Comparison of ENCODE assay signal across 14 mouse cellular contexts in genomic region chr10:84758200-84758468, GRCm38 (mm10). TPM values are rescaled to one million over a fixed set of nuclear protein-coding genes. Genes with fewer than 3 reads are reported as not detected.
A peak's percentile ranks its signal among the peaks of the same experiment; 100 is the strongest.
DNase-seq lines count a peak whose midpoint lies in the region; ATAC-seq and TF ChIP-seq lines count a peak whose summit lies in the region.
"Had no signal": no experiment of that assay in that cellular context is flagged by ENCODE, and none has a peak within 500 bp of the region (broad histone marks: within the 10 kb centered on the region; RNA-seq: fewer than 3 reads in every experiment).

No protein-coding gene starts in this region.

- H3K4me1 ChIP-seq in embryonic facial prominence, embryonic 11.5 days (ENCODE audit: control insufficient read depth, insufficient read depth, low read length) = peaks cover 4% of the 10 kb centered on the region
- H3K4me1 ChIP-seq in forebrain, embryonic 14.5 days (ENCODE audit: control insufficient read depth, insufficient read depth, low read length) = peaks cover 28% of the 10 kb centered on the region
- peaks cover 15% of the 10 kb centered on the region for H3K4me1 ChIP-seq in hindbrain, postnatal 0 days (ENCODE audit: insufficient read depth, low read length)

- no peaks in the 10 kb centered on the region for H3K36me3 ChIP-seq in embryonic facial prominence, embryonic 11.5 days (replicated peaks; ENCODE audit: control insufficient read depth, insufficient read depth, low read depth, low read length)
- H3K36me3 ChIP-seq in forebrain, embryonic 14.5 days (ENCODE audit: control insufficient read depth, insufficient read depth, low read length) = no peaks in the 10 kb centered on the region
- no peaks in the 10 kb centered on the region for H3K36me3 ChIP-seq in hindbrain, postnatal 0 days (ENCODE audit: insufficient read depth, low read length)
- H3K36me3 ChIP-seq: heart, embryonic 10.5 days had no signal

- WGBS in embryonic facial prominence, embryonic 11.5 days = 4% methylated on average over 5 of the region's 5 CpGs
- WGBS in forebrain, embryonic 14.5 days = 15% methylated on average over 5 of the region's 5 CpGs
- WGBS in hindbrain, postnatal 0 days = 18% methylated on average over 5 of the region's 5 CpGs

- no peak for ATAC-seq in embryonic facial prominence, embryonic 11.5 days (replicated peaks; ENCODE audit: insufficient number of reproducible peaks, low FRiP score, low TSS enrichment, low read depth)
- ATAC-seq in forebrain, embryonic 14.5 days = no peak
- no peak for ATAC-seq in hindbrain, postnatal 0 days
- ATAC-seq in megakaryocyte, adult 5-6 weeks (ENCODE audit: poor library complexity, severe bottlenecking) = no peak

- H3K27ac ChIP-seq in embryonic facial prominence, embryonic 11.5 days (replicated peaks; ENCODE audit: low read depth, low read length) = no peak overlapping the region
- H3K27ac ChIP-seq in forebrain, embryonic 14.5 days (ENCODE audit: low read depth, low read length) = no peak overlapping the region
- peak overlapping the region; percentile 84; the same call in 1 of the 2 replicates for H3K27ac ChIP-seq in hindbrain, postnatal 0 days
- H3K27ac ChIP-seq: heart, embryonic 10.5 days had no signal

- TF ChIP-seq CTCF in hindbrain, postnatal 0 days (IDR thresholded peaks at IDR 0.05; ENCODE audit: low read depth) = no peak

- H3K27me3 ChIP-seq in embryonic facial prominence, embryonic 11.5 days (ENCODE audit: control insufficient read depth, insufficient read depth, low read length) = peaks cover 64% of the 10 kb centered on the region
- H3K27me3 ChIP-seq in forebrain, embryonic 14.5 days (replicated peaks; ENCODE audit: control insufficient read depth, insufficient read depth, low read length) = peaks cover 27% of the 10 kb centered on the region
- peaks cover 19% of the 10 kb centered on the region; the same call in 1 of the 2 replicates for H3K27me3 ChIP-seq in hindbrain, postnatal 0 days (ENCODE audit: insufficient read depth, low read length)

- no peak overlapping the region for H3K4me2 ChIP-seq in embryonic facial prominence, embryonic 11.5 days (ENCODE audit: low read depth, low read length)
- peak overlapping the region; percentile 89 for H3K4me2 ChIP-seq in forebrain, embryonic 14.5 days (ENCODE audit: low read length)
- H3K4me2 ChIP-seq in hindbrain, postnatal 0 days (ENCODE audit: low read depth, low read length) = peak overlapping the region; percentile 77

- peak; percentile 26 for DNase-seq in embryonic facial prominence, embryonic 11.5 days (ENCODE audit: low spot score)
- DNase-seq in forebrain, embryonic 14.5 days (ENCODE audit: low spot score) = no peak
- no peak for DNase-seq in hindbrain, postnatal 0 days (ENCODE audit: low spot score)
- peak; percentile 40 for DNase-seq in neural tube, embryonic 10.5 days (ENCODE audit: extremely low spot score, low spot score)
- no peak for DNase-seq in ovary, postnatal 14 days (ENCODE audit: low spot score)
- DNase-seq in kidney, adult 11 months = no peak
- DNase-seq: adrenal gland, postnatal 10 days; cerebellum, postnatal 14 days; heart, postnatal 4 days had no signal

- no peaks in the 10 kb centered on the region for H3K9me3 ChIP-seq in embryonic facial prominence, embryonic 11.5 days (replicated peaks; ENCODE audit: control insufficient read depth, low read length)
- no peaks in the 10 kb centered on the region for H3K9me3 ChIP-seq in forebrain, embryonic 14.5 days (replicated peaks; ENCODE audit: control insufficient read depth, low read length)
- no peaks in the 10 kb centered on the region for H3K9me3 ChIP-seq in hindbrain, postnatal 0 days (ENCODE audit: low read length)
- H3K9me3 ChIP-seq: heart, embryonic 10.5 days had no signal

- no peak overlapping the region for H3K9ac ChIP-seq in embryonic facial prominence, embryonic 11.5 days (replicated peaks; ENCODE audit: low read length)
- H3K9ac ChIP-seq in forebrain, embryonic 14.5 days (ENCODE audit: low read length) = peak overlapping the region; percentile 55; the same call in 1 of the 2 replicates
- peak overlapping the region; percentile 54 for H3K9ac ChIP-seq in hindbrain, postnatal 0 days (replicated peaks; ENCODE audit: low read length)

- no peak overlapping the region for H3K4me3 ChIP-seq in embryonic facial prominence, embryonic 11.5 days (ENCODE audit: low read depth, low read length)
- H3K4me3 ChIP-seq in forebrain, embryonic 14.5 days (ENCODE audit: low read depth, low read length) = peak overlapping the region; percentile 43
- H3K4me3 ChIP-seq in hindbrain, postnatal 0 days (ENCODE audit: low read length) = peak overlapping the region; percentile 49
- H3K4me3 ChIP-seq: megakaryocyte, embryonic 14.5 days had no signal

RNA-seq across cellular contexts. Expression of gene Rfx4, which starts 2.3 kb away (rescaled TPM):
- polyA plus RNA-seq in embryonic facial prominence, embryonic 11.5 days (2014; fragmentation: Nextera tagmentation; extraction: Ambion mirVana) = 4.8 and 5.2 TPM in 2 replicates
- polyA plus RNA-seq in forebrain, embryonic 14.5 days (2014; fragmentation: Nextera tagmentation; extraction: Ambion mirVana) = 8.1 and 9.5 TPM in 2 replicates
- total RNA-seq in hindbrain, postnatal 0 days (2014; rRNA removed) = 16.7 and 21.5 TPM in 2 replicates
- polyA plus RNA-seq in hindbrain, postnatal 0 days (2015; fragmentation: Nextera tagmentation; extraction: Ambion mirVana) = 16.1 and 17.1 TPM in 2 replicates
- total RNA-seq in megakaryocyte, adult 5-6 weeks (2015) = 0.11 TPM in 1 of 2 replicates, not detected in the other
- total RNA-seq in megakaryocyte, adult 5-6 weeks (2017) = 0.24 TPM in 1 of 2 replicates, not detected in the other
- total RNA-seq: heart, postnatal 4 days had no signal
- polyA plus RNA-seq: liver, embryonic 16.5 days; stomach, embryonic 16.5 days had no signal

Comparison
In these comparisons a context has a peak if more than half of its experiments do, and no peak if none do; other contexts are left out.
1. DNase-seq: peak in embryonic facial prominence, embryonic 11.5 days (single experiment) and neural tube, embryonic 10.5 days (single experiment); none in forebrain, embryonic 14.5 days (single experiment), hindbrain, postnatal 0 days (single experiment), ovary, postnatal 14 days (single experiment) and kidney, adult 11 months (single experiment).